Mouse (Mus musculus) spleen, adult 2 months (tissue): ENCODE data around the gene Spata31d1d. TPM values are rescaled to one million over a fixed set of nuclear protein-coding genes. Genes with fewer than 3 reads are reported as not detected.
"Not testable (repeated sequence)": the region's sequence is repeated elsewhere in the genome, so short reads cannot be mapped to it uniquely, and the experiment has no call there.

Experiments used
- DNase-seq, 2 experiments: peaks; one replicate each; pipeline versions ENCODE4 v3.0.0 to v3.0.0-alpha.2; 2012 to 2021; ENCODE audit warnings: low spot score in 2 of 2, low read depth in 1 of 2
- H3K27ac ChIP-seq: fragments of 200-500 bp; 2 replicates; pipeline ENCODE4 v1.5.1; 2012; ENCODE audit warnings: low read length, inconsistent platforms; ENCODE audit not compliant: insufficient read depth
- H3K27me3 ChIP-seq: fragments of 200-500 bp; 2 replicates; pipeline ENCODE4 v1.6.1; 2012; ENCODE audit warnings: mild to moderate bottlenecking, moderate library complexity, low read length, inconsistent platforms; ENCODE audit not compliant: control insufficient read depth, insufficient read depth
- H3K36me3 ChIP-seq: fragments of 200-500 bp; 2 replicates; pipeline ENCODE4 v1.6.1; 2012; ENCODE audit warnings: mild to moderate bottlenecking, low read length, inconsistent platforms; ENCODE audit not compliant: control insufficient read depth, insufficient read depth
- H3K4me1 ChIP-seq: fragments of 200-500 bp; 2 replicates; pipeline ENCODE4 v1.6.1; 2011; ENCODE audit warnings: inconsistent platforms; ENCODE audit not compliant: control insufficient read depth, insufficient read depth, insufficient read length
- H3K4me3 ChIP-seq: fragments of 200-500 bp; 2 replicates; pipeline ENCODE4 v1.5.1; 2011; ENCODE audit warnings: mild to moderate bottlenecking, inconsistent platforms; ENCODE audit not compliant: insufficient read depth, insufficient read length; ENCODE audit errors: extremely low read depth
- CTCF ChIP-seq: fragments of 200-500 bp; IDR thresholded peaks from 2 replicates; pipeline ENCODE4 v1.5.1; 2011; ENCODE audit warnings: mild to moderate bottlenecking, inconsistent platforms; ENCODE audit not compliant: insufficient read depth, insufficient read length, insufficient replicate concordance; ENCODE audit errors: extremely low read depth
- POLR2A ChIP-seq: fragments of 200-500 bp; IDR thresholded peaks from 2 replicates; pipeline ENCODE4 v1.6.1; 2011; ENCODE audit warnings: low read depth, low read length, inconsistent platforms
- WGBS: fragments of 180-500 bp; shearing (Covaris S2); methylation state at CpG from one replicate; pipeline ENCODE4 v1.1.7; 2018; 5-methylcytosine and 5-hydroxymethylcytosine counted together
- polyA plus RNA-seq: library from polyadenylated mRNA; depleted of rRNA; stranded (reverse); fragments of >200 nt; gene quantifications from 2 replicates; pipeline ENCODE4 v1.2.3, GENCODE M21; 2012; rRNA removed

Gene Spata31d1d
- polyA plus RNA-seq: not detected in 2 replicates

GRCm38 (mm10) chr13:59731652-59732051 is at the start of gene Spata31d1d:
Gene Spata31d1d (minus strand): TSS chr13:59731752.
- WGBS: 78% methylated on average over 7 of the region's 7 CpGs

GRCm38 (mm10) chr13:59779744-59780264 is 48.3 kb upstream of the Spata31d1d start:
- H3K4me3 ChIP-seq, DNase-seq, H3K27ac ChIP-seq, H3K27me3 ChIP-seq, H3K4me1 ChIP-seq: not testable (repeated sequence)
- 98% methylated on average over 1 of the region's 1 CpGs for WGBS
- H3K36me3 ChIP-seq: peaks cover 65% of the 10 kb centered on the region

More at GRCm38 (mm10) chr13:59731652-59732051, at the start of gene Spata31d1d:
- H3K36me3 ChIP-seq: no peaks in the 10 kb centered on the region
- no peak for DNase-seq
- H3K27me3 ChIP-seq: no peaks in the 10 kb centered on the region
- H3K4me1 ChIP-seq: no peaks in the 10 kb centered on the region
- H3K27ac ChIP-seq: no peak within 1 kb of the TSS
- no peak for TF ChIP-seq CTCF
- TF ChIP-seq POLR2A: no peak
- no peak within 1 kb of the TSS for H3K4me3 ChIP-seq

GRCm38 (mm10) chr13:59779213-59779612 is 47.7 kb upstream of the Spata31d1d start:
- H3K4me3 ChIP-seq: no peak overlapping the region
- 78% methylated on average over 4 of the region's 4 CpGs for WGBS
- peaks cover 62% of the 10 kb centered on the region for H3K36me3 ChIP-seq

DNA sequence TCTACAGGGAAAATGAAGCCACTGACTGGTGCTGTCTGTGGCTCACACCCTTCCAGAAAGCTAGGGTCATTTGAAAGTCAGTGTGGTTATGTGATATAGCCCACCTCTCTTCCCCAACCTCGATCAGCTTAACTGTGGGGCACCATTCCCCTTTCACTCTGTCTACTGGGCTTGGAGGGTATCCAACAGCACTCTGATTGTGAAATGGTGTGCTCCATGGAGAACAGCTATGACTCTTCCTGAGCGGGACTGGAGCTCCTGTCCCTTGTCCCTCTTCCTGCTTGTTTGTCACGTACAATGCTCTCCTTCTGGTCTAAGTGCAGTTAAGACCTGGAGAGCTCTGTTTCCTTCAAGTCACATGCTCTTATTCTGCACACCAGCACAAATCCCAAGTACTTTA is 43.6 kb upstream of the Spata31d1d start:
- DNase-seq: no peak
- Histone ChIP-seq H3K4me1 (peaks cover 3% of the 10 kb centered on the region; the same call in 1 of the 2 replicates), H3K36me3 (peaks cover 34% of the 10 kb centered on the region), H3K4me3 (no peak overlapping the region), H3K27me3 (no peaks in the 10 kb centered on the region), H3K27ac (no peak overlapping the region)
- no peak for TF ChIP-seq POLR2A
- TF ChIP-seq CTCF: no peak
- 86% methylated on average over 3 of the region's 3 CpGs for WGBS

More at GRCm38 (mm10) chr13:59779213-59779612, 47.7 kb upstream of the Spata31d1d start:
- Histone ChIP-seq H3K27ac (no peak overlapping the region), H3K27me3 (no peaks in the 10 kb centered on the region), H3K4me1 (no peaks in the 10 kb centered on the region)
- no peak for TF ChIP-seq POLR2A
- peak; percentile 8; the same call in 1 of the 2 replicates for TF ChIP-seq CTCF
- no peak for DNase-seq

DNA sequence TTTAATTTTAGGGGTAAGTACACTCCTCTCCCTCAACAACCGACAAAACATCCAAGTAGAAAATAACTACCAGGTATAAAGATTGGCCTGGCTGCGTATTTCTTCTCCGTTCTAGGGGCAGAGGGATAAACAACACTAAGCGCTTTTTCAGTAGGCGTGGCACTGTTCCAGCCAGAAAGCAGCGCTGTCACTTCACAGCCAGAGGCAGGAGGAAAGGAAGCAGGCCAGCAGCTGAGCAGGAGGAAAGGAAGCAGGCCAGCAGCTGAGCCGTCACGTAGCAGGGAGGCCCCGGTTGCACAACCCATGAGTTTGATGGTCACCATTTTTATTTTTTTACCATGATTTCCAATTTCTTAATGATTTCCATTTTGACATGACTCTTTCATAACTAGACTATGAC is 39.7 kb upstream of the Spata31d1d start:
- H3K27me3 ChIP-seq: no peaks in the 10 kb centered on the region
- H3K4me1 ChIP-seq: peaks cover 6% of the 10 kb centered on the region; the same call in 1 of the 2 replicates
- TF ChIP-seq POLR2A (no peak), CTCF (no peak)
- 24% methylated on average over 9 of the region's 9 CpGs for WGBS
- H3K36me3 ChIP-seq: peaks cover 13% of the 10 kb centered on the region
- peak overlapping the region; percentile 52; the same call in 1 of the 2 replicates for H3K27ac ChIP-seq
- no peak overlapping the region for H3K4me3 ChIP-seq
- peak in 1 of 2 experiments; percentile 24 for DNase-seq

- WGBS: 26% methylated on average over 9 of the region's 9 CpGs
- Histone ChIP-seq H3K36me3 (peaks cover 12% of the 10 kb centered on the region), H3K4me3 (0 out of 2 replicates have a peak overlapping the region, but pooled peaks have one; percentile 25), H3K27me3 (no peaks in the 10 kb centered on the region), H3K27ac (peak overlapping the region; percentile 66), H3K4me1 (peaks cover 6% of the 10 kb centered on the region; the same call in 1 of the 2 replicates)
- no peak for DNase-seq
- TF ChIP-seq CTCF (no peak), POLR2A (no peak)
Observed at GRCm38 (mm10) chr13:59770847-59771246, 39.3 kb upstream of the Spata31d1d start.

- DNase-seq: peak; percentile 70 to 72
- Histone ChIP-seq H3K27me3 (no peaks in the 10 kb centered on the region), H3K4me3 (peak overlapping the region; percentile 68), H3K27ac (peak overlapping the region; percentile 96), H3K4me1 (peaks cover 6% of the 10 kb centered on the region; the same call in 1 of the 2 replicates), H3K36me3 (peaks cover 11% of the 10 kb centered on the region)
- WGBS: under 1% methylated on average over 28 of the region's 28 CpGs
- peak; percentile 8; the same call in 1 of the 2 replicates for TF ChIP-seq POLR2A
- no peak for TF ChIP-seq CTCF
Observed at GRCm38 (mm10) chr13:59770164-59770562, 38.6 kb upstream of the Spata31d1d start.
